Mouse (Mus musculus) CD4-positive naive resting alpha-beta T cell, adult 76 days (primary cell): ENCODE data around the gene Zfp512b. TPM values are rescaled to one million over a fixed set of nuclear protein-coding genes. Genes with fewer than 3 reads are reported as not detected.

Source experiments
- total RNA-seq: library from RNA; stranded (reverse); gene quantifications from one replicate; pipeline ENCODE4 v1.2.4, GENCODE M21; 2023

Gene Zfp512b
- total RNA-seq, result 62.2 TPM

DNA sequence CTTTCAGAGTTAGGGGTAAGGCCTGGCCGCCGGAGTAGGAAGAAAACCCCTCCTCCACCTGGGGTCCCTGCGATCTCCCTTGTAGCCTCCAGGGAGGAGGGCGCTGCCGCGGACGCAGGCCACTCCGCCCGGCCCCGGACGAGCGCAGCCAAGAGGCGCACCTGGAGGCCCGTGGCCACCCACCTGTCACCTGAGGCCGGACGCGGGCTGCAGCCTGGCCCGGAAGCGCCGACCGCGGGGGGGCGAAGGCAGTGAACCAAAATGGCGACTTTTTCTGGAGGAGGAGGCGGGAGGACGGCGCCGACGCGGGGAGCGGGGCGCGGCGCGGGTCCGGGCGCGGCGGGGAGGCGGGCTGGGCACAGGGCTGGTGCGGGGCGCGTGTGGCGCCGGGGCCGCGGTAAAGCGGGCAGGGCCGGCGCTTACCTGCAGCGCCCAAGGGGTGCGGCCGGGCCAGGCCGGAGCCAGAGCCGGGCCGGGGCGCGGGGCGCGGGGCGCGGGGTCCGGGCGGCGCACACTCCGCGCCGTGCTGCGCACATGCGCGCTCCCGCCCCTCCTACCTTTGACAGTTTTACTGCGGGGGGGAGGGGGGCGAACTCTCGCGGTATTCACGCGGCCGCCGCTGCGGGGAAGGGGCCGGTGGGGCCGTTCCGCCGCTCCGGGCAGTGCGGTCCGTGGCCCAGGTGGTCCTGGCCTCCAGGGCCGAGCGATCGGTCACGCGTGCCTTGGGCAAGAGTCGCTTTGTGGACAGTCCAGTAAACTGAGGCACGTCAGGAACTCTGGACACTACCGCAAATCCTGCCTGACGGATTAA, at the start of gene Zfp512b:
Zfp512b (minus strand) TSS at position 573 of the 811 bp plus-strand sequence.

GRCm38 (mm10) chr2:181598454-181599351, 6.1 kb upstream of the Zfp512b start, which contains the start of gene Samd10:
Gene Samd10 (minus strand): TSS chr2:181599212.

DNA sequence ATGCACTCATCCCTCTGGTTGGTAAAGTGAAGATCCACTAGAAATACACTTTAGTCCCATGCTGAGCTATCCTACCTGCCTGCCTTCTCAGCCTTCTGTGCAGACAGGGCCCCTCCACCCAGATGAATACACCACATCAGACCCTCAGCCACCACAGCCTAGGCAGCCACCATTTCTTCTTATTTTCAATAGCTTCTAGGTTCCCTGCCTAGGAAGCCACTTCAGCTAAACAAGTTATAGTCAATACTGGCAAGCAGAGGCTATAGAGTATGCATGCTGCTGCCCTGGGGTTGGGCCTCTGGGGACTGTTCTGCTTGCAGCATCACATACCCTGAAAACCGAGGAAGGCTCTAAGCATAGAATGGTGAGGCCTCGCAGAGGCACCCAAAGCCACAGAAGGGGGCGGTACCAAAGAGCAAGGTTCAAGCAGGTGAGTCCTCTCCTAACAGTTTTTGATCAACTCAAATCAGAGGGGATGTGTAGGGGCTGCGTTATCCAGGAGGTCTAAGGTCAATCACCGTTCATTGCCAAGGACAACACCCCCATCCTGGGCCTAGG, 996 bp downstream of the Zfp512b start, which contains the start of gene Prpf6:
Prpf6 (plus strand) TSS at position 341 of the 558 bp plus-strand sequence.

DNA sequence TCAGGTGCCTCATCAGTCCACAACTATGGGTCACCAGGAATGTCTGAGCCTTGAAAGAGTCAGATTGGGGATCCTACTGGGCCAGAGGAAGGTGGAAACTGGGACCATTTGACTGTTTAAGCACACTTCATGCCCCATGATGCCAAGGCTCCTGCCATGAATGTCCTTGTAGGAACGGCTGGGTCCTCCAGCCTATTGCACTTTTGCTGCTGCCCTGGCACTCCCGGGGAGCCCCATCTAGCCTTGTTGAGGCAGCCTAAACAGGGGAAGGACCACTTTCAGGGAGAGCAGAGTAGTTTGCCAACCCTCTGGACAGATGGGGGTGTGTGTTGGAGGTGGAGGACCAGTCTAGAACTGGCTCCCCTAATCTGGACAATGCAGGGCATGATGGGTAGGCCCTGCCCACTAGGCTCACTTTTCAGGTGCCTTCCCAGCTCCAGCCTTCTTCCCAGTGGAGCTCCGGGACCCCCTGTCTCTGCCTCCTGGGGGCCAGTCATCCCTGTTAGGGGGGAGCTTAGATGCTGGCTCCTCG, 8.1 kb downstream of the Zfp512b start, which contains the start of gene Uckl1:
Uckl1 (minus strand) TSS at position 482 of the 532 bp plus-strand sequence.

Other genes starting within 250 kb of the Zfp512b start
- gene Zgpat, start 227.9 kb downstream of the Zfp512b start, total RNA-seq, result 102 TPM
- 82.0 TPM for gene Arfrp1, start 227.4 kb downstream of the Zfp512b start, total RNA-seq
- 214 TPM for gene Lime1, start 212.7 kb downstream of the Zfp512b start, total RNA-seq
- 0.76 TPM for gene Zbtb46, start 133.4 kb downstream of the Zfp512b start, total RNA-seq
- not detected for gene Abhd16b, start 99.6 kb downstream of the Zfp512b start, total RNA-seq
- 94.1 TPM for gene Tpd52l2, start 95.7 kb downstream of the Zfp512b start, total RNA-seq
- 123 TPM for gene Dnajc5, start 72.3 kb downstream of the Zfp512b start, total RNA-seq
- 108 TPM for gene Uckl1, start 7.9 kb downstream of the Zfp512b start, total RNA-seq
- 60.9 TPM for gene Prpf6, start 935 bp downstream of the Zfp512b start, total RNA-seq
- gene Samd10, start 6.4 kb upstream of the Zfp512b start, total RNA-seq, result 10.6 TPM
- not detected for gene Gm29797, start 64.2 kb upstream of the Zfp512b start, total RNA-seq
- not detected for gene Sox18, start 78.8 kb upstream of the Zfp512b start, total RNA-seq
- 20.5 TPM for gene Tcea2, start 87.5 kb upstream of the Zfp512b start, total RNA-seq
- gene Rgs19, start 101.2 kb upstream of the Zfp512b start, total RNA-seq, result 90.7 TPM
- gene Lkaaear1, start 105.6 kb upstream of the Zfp512b start, total RNA-seq, result not detected
- 0.62 TPM for gene Oprl1, start 122.2 kb upstream of the Zfp512b start, total RNA-seq
- not detected for gene Myt1, start 170.5 kb upstream of the Zfp512b start, total RNA-seq
- gene Pcmtd2, start 245.1 kb upstream of the Zfp512b start, total RNA-seq, result 48.2 TPM